Mouse (Mus musculus): Measurements from ENCODE around the gene Erg. TPM values are rescaled to one million over a fixed set of nuclear protein-coding genes. Genes with fewer than 3 reads are reported as not detected.

The Erg gene
- total RNA-seq, 2 experiments from 2014 or later: 8.1 to 9.1 TPM

DNA sequence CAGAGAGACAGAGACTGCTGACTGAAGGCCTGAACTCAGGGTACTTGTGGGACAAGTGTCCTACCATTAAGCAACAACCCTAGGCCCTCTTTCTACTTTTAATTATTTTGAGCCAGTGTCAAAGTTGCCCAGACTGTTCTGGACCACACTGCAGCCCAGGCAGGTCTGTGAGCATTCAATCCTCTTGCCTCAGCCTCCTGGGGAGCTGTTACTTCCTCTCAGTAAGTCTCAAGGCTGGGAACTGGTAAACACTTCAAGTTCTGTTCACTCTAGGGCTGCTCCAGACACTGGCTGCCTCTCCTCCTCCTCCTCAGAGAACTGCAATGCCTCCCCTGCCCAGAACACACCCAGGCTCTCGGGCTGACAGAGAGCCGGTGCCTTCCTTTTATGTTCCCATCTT, 140.0 kb downstream of the Erg start:
- intact Hi-C loops (cut with DNase I): loop anchor here (5.0 kb wide), 1 partner anchor 44 kb away; no protein-coding TSS in a partner anchor
- no peak for DNase-seq
- peak overlapping the region; percentile 63 for H3K27ac ChIP-seq
- TF ChIP-seq CTCF (IDR thresholded peaks at IDR 0.05): no peak
- H3K4me3 ChIP-seq: no peak overlapping the region

DNA sequence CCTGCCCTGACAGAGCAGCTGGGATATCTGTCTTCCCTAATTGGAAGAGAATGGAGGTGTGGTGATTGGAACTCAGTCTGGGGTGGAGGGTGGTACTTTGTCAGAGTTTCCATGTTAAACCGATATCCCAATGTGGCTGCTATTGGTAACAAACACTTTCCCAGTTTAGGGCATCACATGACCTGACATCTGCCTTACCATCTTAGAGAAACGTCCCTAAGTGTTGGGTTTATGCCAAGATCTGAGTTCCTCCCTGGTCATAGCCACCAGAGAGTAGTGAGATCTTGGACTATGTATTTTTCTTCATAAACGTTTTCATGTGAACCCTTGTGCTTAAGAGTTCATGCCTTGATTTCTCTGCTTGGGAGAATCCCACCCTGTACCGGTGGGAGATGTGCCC, 144.4 kb downstream of the Erg start:
- peak overlapping the region; percentile 23; the same call in 1 of the 2 replicates for H3K4me3 ChIP-seq
- peak overlapping the region; percentile 86 for H3K27ac ChIP-seq
- no peak for DNase-seq
- intact Hi-C loops (cut with DNase I): no loop called here
- TF ChIP-seq CTCF (IDR thresholded peaks at IDR 0.05): no peak

DNA sequence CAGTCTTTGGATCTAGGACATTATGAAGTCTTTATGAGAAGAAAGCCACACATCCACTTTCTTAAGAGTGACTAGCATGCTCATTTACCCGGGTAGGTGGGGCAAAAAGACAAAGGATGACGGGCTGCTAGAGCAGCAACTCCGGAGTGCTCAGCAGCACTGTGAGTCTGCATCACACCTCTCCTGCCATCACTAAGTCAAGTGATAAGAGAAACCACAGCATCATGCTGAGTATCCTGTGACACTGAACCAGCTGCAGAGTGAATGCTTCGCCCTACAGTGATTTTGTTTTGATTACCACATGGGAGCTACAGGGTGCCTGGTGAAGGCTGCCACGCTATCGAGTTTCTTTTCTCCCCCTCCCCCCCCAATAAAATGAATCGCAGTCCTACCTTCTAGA, 145.2 kb downstream of the Erg start:
- no peak for DNase-seq
- intact Hi-C loops (cut with DNase I): no loop called here
- Histone ChIP-seq H3K4me3 (no peak overlapping the region), H3K27ac (peak overlapping the region; percentile 86)
- no peak for TF ChIP-seq CTCF (IDR thresholded peaks at IDR 0.05)

DNA sequence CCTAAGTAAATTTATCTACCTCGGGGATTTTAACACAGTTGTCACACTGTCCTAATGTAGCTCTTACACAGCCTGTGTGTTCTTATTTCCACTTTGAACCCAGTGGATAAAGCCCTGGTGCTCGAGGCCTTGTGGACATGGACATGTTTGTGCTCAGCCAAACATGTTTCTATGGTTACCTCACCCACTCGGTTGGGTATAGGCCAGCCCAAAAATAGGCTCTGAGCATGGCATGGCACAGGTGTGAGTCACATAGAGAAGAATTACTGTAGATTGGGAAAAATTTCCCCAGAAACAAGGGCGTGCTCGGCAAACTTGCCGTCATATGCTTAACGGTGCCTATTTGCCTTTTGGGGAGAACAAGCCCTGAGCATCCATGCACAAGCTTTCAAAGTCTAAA, 146.1 kb downstream of the Erg start:
- peak overlapping the region; percentile 86 for H3K27ac ChIP-seq
- intact Hi-C loops (cut with DNase I): no loop called here
- DNase-seq: no peak
- no peak for TF ChIP-seq CTCF (IDR thresholded peaks at IDR 0.05)
- peak overlapping the region; percentile 1; the same call in 1 of the 2 replicates for H3K4me3 ChIP-seq

DNA sequence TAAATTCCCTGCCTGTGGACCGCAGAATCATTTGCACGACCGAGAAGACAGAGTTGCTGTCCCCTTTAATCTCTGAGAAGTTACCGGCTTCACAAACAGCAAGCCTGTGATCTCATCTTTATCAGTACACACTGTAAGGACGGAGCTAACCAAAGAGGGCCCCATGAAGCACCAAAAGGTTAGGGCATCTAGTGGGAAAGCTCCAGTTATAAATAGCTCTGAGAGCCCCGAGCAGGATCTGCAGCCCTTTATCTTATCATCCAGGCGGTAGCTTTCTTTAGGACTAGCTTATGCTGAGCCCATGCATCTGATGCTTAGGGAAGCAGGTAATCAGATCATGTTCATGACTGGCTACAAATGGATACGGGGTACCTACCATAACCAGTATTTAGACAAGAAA, 146.6 kb downstream of the Erg start:
- intact Hi-C loops (cut with DNase I): no loop called here
- no peak for TF ChIP-seq CTCF (IDR thresholded peaks at IDR 0.05)
- DNase-seq: no peak
- Histone ChIP-seq H3K4me3 (peak overlapping the region; percentile 52), H3K27ac (peak overlapping the region; percentile 86)

DNA sequence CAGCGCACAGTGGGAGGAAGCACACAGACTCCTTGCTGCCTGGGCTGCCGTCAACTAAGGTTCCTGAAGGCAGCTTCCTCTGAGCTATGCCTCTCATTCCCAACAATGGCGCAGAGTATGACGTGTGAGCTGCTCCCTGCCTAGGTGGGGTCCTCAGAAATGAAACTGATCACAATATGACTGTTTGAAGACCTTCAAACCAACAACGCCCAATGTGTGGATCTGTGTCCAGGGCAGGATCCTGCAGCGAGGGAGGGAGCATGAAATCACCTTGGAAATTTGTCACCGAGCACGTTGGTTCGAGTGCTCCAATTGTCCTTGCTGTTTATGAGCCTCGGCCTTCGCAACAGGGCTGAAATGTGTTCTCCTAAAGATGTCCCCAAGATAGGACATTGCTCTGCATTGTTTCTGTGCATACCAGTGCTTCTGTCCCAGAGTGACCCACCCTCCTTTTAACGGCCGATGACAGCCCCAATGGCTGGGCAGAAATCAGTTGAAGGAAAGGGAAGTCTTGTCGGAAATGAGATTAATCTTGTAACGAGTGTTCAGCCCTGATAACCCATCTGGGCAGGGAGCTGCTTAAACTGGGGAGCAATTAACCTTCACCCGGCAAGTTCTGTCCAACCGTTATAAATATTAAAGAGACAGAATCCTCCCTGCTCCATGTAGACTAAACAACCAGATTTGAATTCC, 147.4 kb downstream of the Erg start:
- Histone ChIP-seq H3K4me3 (peak overlapping the region; percentile 52), H3K27ac (peak overlapping the region; percentile 86)
- no peak for TF ChIP-seq CTCF (IDR thresholded peaks at IDR 0.05)
- intact Hi-C loops (cut with DNase I): no loop called here
- no peak for DNase-seq

DNA sequence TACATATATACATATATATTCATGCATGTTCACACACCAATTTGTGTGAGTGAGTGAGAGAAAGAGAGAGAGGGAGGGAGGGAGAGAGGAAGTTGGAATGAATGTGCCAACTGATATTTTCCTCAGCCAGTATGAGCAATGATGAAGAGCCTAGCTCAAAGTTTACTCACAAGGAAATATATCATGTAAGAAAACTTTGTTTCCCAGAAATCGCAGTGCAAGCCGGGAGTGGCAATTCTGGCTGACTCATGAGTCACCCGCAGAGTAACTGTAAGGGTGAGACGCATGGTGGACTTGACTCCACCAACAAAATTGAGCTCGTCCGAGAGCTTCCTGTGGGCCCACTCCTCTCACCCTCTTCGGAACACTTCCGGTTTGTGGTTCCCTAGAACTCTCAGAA, 149.8 kb downstream of the Erg start:
- Histone ChIP-seq H3K27ac (peak overlapping the region; percentile 35), H3K4me3 (no peak overlapping the region)
- no peak for DNase-seq
- intact Hi-C loops (cut with DNase I): no loop called here
- TF ChIP-seq CTCF (IDR thresholded peaks at IDR 0.05): no peak

DNA sequence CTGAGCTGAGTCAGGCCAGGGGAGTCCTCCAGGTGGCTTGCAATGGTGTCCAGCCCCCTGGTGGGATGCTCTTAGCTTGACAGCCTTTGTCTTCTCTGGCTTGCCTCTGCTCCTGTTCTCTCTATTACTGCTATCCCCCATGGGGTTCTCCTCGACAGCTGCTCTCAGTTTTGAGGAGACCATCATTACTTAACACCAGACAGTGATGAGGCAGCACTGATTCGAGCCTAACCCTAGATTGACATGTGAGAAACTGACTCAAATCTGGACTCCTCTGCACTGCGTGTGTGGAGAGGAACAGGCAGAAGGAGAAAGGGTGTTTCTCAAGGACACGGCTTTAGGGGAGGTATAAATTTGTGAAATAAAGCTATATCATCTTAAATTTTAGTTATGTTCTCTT, 150.3 kb downstream of the Erg start:
- Histone ChIP-seq H3K27ac (no peak overlapping the region), H3K4me3 (no peak overlapping the region)
- TF ChIP-seq CTCF (IDR thresholded peaks at IDR 0.05): no peak
- intact Hi-C loops (cut with DNase I): no loop called here
- DNase-seq: no peak

DNA sequence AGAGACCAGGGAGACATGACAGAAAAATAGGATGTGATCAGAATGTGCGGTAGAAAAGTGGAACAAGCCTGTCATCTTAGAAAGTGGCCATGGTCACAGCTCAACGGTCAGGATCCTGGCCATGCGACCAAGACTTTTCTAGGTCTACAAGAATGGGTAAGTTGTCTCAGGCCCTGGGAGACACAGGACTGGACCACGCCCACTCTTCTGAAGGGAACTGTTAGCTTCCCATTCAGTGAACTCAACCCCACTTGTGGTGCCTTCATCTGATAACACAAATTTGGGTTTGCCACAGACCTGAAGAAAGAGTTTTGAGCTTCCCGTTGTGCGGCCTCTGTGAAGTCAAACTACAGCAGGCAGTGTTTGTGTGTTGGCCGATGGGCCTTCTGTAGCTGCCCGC, 152.0 kb downstream of the Erg start:
- intact Hi-C loops (cut with DNase I): no loop called here
- no peak overlapping the region for H3K27ac ChIP-seq
- TF ChIP-seq CTCF (IDR thresholded peaks at IDR 0.05): no peak
- H3K4me3 ChIP-seq: no peak overlapping the region
- DNase-seq: no peak

DNA sequence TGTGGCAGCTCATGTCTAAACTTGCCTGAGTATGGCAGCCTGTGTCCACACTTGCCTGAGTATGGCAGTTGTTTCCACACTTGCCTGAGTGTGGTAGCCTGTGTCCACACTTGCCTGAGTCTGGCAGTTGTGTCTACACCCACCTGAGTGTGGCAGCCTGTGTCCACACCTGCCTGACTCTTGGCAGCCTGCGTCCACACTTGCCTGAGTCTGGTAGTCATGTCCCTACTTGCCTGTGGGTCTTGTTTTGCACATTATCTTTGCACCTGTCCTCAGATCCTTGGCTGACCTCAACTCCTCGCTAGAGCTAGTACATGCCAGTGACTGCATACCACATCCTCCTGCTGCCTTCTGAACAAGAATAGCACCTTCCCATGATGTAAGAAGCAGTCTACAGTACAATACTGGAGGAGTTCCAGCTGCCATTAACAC, 153.8 kb downstream of the Erg start:
- Histone ChIP-seq H3K27ac (peak overlapping the region; percentile 62), H3K4me3 (no peak overlapping the region)
- TF ChIP-seq CTCF (IDR thresholded peaks at IDR 0.05): peak; percentile 10; the same call in 1 of the 2 replicates
- intact Hi-C loops (cut with DNase I): no loop called here
- no peak for DNase-seq

DNA sequence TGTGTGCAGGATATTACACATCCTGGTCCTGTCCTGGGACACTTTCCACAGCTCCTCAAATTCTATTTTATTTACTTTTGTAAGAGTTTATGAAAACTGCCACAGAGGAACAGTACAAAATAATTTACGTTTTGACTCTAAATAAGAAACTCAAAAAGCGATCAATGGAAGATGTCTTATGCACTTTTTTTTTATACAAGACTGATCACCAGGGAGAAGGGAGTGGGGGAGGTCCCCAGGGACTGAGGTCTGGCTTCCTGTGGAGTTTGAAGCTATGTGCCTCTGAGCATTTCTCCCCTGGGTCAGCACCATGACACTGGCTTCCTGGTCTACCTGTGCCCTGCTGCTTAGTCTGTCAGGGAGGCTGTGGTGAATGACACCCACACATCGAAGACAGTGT, 156.5 kb downstream of the Erg start:
- H3K4me3 ChIP-seq: no peak overlapping the region
- no peak for TF ChIP-seq CTCF (IDR thresholded peaks at IDR 0.05)
- intact Hi-C loops (cut with DNase I): loop anchor here (2.0 kb wide), 1 partner anchor 15 kb away; no protein-coding TSS in a partner anchor
- H3K27ac ChIP-seq: no peak overlapping the region
- no peak for DNase-seq

DNA sequence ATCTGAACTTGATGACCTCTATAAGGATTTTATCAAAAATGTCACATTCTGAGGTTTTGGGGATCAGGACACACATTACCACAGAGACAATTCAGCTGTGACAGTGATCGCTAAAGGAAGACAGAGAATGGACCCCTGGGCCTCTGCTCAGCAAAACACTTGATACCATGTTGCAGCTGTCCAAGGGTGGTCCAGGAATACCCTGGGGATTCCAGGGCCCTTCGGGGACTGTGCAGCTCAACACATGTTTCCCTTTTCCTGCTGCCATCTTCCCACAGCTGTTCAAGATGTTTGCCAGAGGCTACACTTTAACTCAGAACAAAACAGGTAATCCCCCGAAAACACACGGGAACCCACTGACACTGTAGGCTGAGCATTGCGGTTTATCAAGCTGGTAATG, 158.2 kb downstream of the Erg start:
- intact Hi-C loops (cut with DNase I): loop anchor here (2.0 kb wide), 1 partner anchor 17 kb away; no protein-coding TSS in a partner anchor
- DNase-seq: no peak
- Histone ChIP-seq H3K27ac (no peak overlapping the region), H3K4me3 (no peak overlapping the region)
- no peak for TF ChIP-seq CTCF (IDR thresholded peaks at IDR 0.05)

DNA sequence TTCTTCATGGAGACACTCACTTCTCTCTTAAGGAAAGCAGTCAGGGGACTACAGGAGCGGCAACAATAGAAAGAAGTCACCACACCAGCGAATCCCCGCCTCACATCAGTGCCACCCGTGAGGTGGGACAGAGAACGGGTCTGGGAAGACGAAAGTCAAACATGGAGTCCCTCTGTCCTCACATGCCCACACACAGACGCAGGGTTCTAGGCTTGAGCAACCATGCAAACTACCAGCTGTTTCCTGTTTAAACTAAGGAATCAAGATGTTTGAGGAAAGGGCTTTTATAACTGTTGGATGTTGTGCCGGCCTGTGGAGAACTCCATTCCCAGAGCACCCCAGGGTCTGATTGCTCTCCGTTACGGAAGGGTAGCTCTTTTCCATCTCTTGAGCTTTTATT, 158.9 kb downstream of the Erg start:
- DNase-seq: no peak
- TF ChIP-seq CTCF (IDR thresholded peaks at IDR 0.05): no peak
- Histone ChIP-seq H3K27ac (no peak overlapping the region), H3K4me3 (no peak overlapping the region)
- intact Hi-C loops (cut with DNase I): no loop called here

DNA sequence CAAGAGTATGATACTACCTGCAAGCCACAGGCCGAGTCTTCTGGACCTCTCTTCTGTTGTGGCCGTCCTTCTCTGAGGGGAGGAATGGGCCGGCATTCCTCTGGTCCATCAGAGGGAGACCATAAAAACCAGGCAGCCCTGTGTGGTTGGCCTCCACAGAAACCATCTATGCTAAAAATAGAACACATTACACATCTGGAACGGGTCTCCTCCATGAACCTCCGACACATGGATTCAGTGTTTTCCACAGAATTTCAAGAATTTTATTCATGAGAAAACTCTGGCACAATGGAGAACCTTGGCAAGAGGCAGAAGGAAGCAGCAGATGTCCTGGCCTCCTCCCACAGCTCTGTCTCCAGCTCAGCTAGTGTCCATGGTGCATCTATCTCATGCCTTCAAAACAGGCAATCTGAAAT, 163.7 kb downstream of the Erg start:
- Histone ChIP-seq H3K27ac (no peak overlapping the region), H3K4me3 (no peak overlapping the region)
- DNase-seq: no peak
- intact Hi-C loops (cut with DNase I): no loop called here
- no peak for TF ChIP-seq CTCF (IDR thresholded peaks at IDR 0.05)

Measured in gastrocnemius, adult 2 months (tissue).